Mouse (Mus musculus) frontal cortex, adult (tissue): Measurements from ENCODE around the gene Selenow.
"Not testable (repeated sequence)": the region's sequence is repeated elsewhere in the genome, so short reads cannot be mapped to it uniquely, and the experiment has no call there.

Experiments
- ATAC-seq: cut with Nextera tagmentation; 2 replicates; pipeline ENCODE4 v1.9.2; 2017; ENCODE audit warnings: mild to moderate bottlenecking, moderate library complexity, mixed read lengths; ENCODE audit not compliant: low TSS enrichment

The Selenow gene

GRCm38 (mm10) chr7:15945721-15946536 is 23.7 kb upstream of the Selenow start, which contains the start of gene Nop53:
TSS of gene Nop53 (minus strand) at chr7:15946074.
- peak; percentile 96 for ATAC-seq

- ATAC-seq: no peak
These were observed 23.0 kb upstream of the Selenow start for GRCm38 (mm10) chr7:15945211-15945610.

- no peak for ATAC-seq
These were observed 22.1 kb upstream of the Selenow start for GRCm38 (mm10) chr7:15944311-15944710.

- no peak for ATAC-seq
These were observed 16.4 kb upstream of the Selenow start for GRCm38 (mm10) chr7:15938621-15939020.

GRCm38 (mm10) chr7:15937491-15937890 is 15.3 kb upstream of the Selenow start:
- ATAC-seq: no peak

- ATAC-seq: peak; percentile 96
These were observed 11.5 kb upstream of the Selenow start for GRCm38 (mm10) chr7:15933437-15934359.

- no peak for ATAC-seq
These were observed 9.4 kb upstream of the Selenow start for GRCm38 (mm10) chr7:15931635-15932034.

GRCm38 (mm10) chr7:15930543-15930942 is 8.3 kb upstream of the Selenow start:
- no peak for ATAC-seq

- no peak for ATAC-seq
These were observed 7.7 kb upstream of the Selenow start for GRCm38 (mm10) chr7:15929910-15930309.

- peak; percentile 4; the same call in 1 of the 2 replicates for ATAC-seq
These were observed 406 bp downstream of the Selenow start for GRCm38 (mm10) chr7:15921796-15922195.

GRCm38 (mm10) chr7:15920645-15921190 is 1.5 kb downstream of the Selenow start:
- ATAC-seq: peak; percentile 32; the same call in 1 of the 2 replicates

- ATAC-seq: no peak
These were observed 2.3 kb downstream of the Selenow start for GRCm38 (mm10) chr7:15919947-15920346.

GRCm38 (mm10) chr7:15918371-15918770 is 3.8 kb downstream of the Selenow start:
- ATAC-seq: no peak

- ATAC-seq: no peak
These were observed 5.2 kb downstream of the Selenow start for GRCm38 (mm10) chr7:15916996-15917395.

GRCm38 (mm10) chr7:15916134-15916723 is 6.0 kb downstream of the Selenow start:
- ATAC-seq: no peak

GRCm38 (mm10) chr7:15915695-15916094 is 6.5 kb downstream of the Selenow start:
- not testable (repeated sequence) for ATAC-seq

GRCm38 (mm10) chr7:15914751-15915150 is 7.5 kb downstream of the Selenow start:
- no peak; the same call in 1 of the 2 replicates for ATAC-seq

GRCm38 (mm10) chr7:15914252-15914651 is 8.0 kb downstream of the Selenow start:
- peak; percentile 11; the same call in 1 of the 2 replicates for ATAC-seq

GRCm38 (mm10) chr7:15912183-15912582 is 10.0 kb downstream of the Selenow start:
- ATAC-seq: peak; percentile 69; the same call in 1 of the 2 replicates

GRCm38 (mm10) chr7:15910521-15910920 is 11.7 kb downstream of the Selenow start:
- no peak for ATAC-seq

- ATAC-seq: no peak
These were observed 14.1 kb downstream of the Selenow start for GRCm38 (mm10) chr7:15907971-15908590.
